Mouse (Mus musculus): ENCODE results near the gene Sc5d.

GRCm38 (mm10) chr9:42246688-42247087 is 17.4 kb downstream of the Sc5d start:
- TF ChIP-seq CTCF (IDR thresholded peaks at IDR 0.05) (no peak), EP300 (IDR thresholded peaks at IDR 0.05) (no peak)
